Mouse (Mus musculus) liver, embryonic 14.5 days (tissue): ENCODE results near the gene Cldn10.

ENCODE experiments used
- CTCF ChIP-seq: IDR thresholded peaks from 2 replicates; pipeline ENCODE4 v1.5.1; 2016; ENCODE audit warnings: antibody characterized with exemption, low read depth, control low read depth
- EP300 ChIP-seq: IDR thresholded peaks from 2 replicates; pipeline ENCODE4 v1.6.1; 2016; ENCODE audit warnings: antibody characterized with exemption, low read depth

DNA sequence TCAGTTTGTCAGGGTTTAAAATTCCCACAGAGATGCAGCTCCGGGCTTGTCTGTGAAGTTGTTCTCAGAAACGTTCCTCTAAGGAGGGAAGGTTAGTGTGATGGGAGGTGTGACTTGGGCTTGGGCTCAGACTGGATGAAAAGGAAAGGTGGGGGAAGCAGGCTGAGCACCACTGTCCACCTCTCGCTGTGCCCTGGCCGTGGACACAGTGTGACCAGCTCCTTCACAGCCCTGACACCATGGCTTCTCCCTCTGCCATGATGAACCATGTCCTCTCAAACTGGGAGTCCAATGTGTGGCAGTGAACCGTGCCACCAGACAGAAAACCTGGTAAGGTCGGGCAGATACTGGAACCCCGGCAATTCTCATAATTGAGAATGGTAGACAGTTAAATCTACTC is 6.1 kb upstream of the Cldn10 start:
- TF ChIP-seq EP300 (no peak), CTCF (no peak)
